Mouse (Mus musculus) thymus, adult 2 months (tissue): ENCODE measurements around the gene Trim2.

Experiments used
- CTCF ChIP-seq: fragments of 200-500 bp; IDR thresholded peaks from 2 replicates; pipeline ENCODE4 v1.5.1; 2012; ENCODE audit warnings: mild to moderate bottlenecking, control low read depth, low read length, moderate library complexity, borderline replicate concordance; ENCODE audit not compliant: control insufficient read depth, poor library complexity, insufficient read depth; ENCODE audit errors: extremely low read depth
- POLR2A ChIP-seq: fragments of 200-500 bp; IDR thresholded peaks from 2 replicates; pipeline ENCODE4 v1.6.1; 2012; ENCODE audit warnings: mild to moderate bottlenecking, low read length, control low read depth, moderate library complexity; ENCODE audit not compliant: control insufficient read depth, poor library complexity, insufficient read depth; ENCODE audit errors: extremely low read depth

GRCm38 (mm10) chr3:84140947-84141346 is 165.7 kb downstream of the Trim2 start:
- TF ChIP-seq CTCF (no peak), POLR2A (no peak)
